Mouse (Mus musculus) urinary bladder, adult 18-20 months (tissue): ENCODE data around the gene Xirp1.

ENCODE experiments used
- DNase-seq, 2 experiments: peaks; one replicate each; pipeline ENCODE4 v3.0.0; 2022; ENCODE audit warnings: low spot score in 2 of 2, mixed read lengths in 2 of 2

Gene Xirp1

GRCm38 (mm10) chr9:119972166-119972565 lies 51.2 kb downstream of the Xirp1 start:
- DNase-seq = no peak

- peak in 1 of 2 experiments; percentile 70 for DNase-seq
Observed at GRCm38 (mm10) chr9:119970763-119971656, 52.4 kb downstream of the Xirp1 start.

GRCm38 (mm10) chr9:119970221-119970620 lies 53.2 kb downstream of the Xirp1 start:
- DNase-seq = peak; percentile 45 to 71

GRCm38 (mm10) chr9:119969811-119970210 lies 53.6 kb downstream of the Xirp1 start:
- no peak for DNase-seq

GRCm38 (mm10) chr9:119966221-119966910 lies 57.0 kb downstream of the Xirp1 start:
- no peak for DNase-seq

- DNase-seq = no peak
Observed at GRCm38 (mm10) chr9:119965186-119965585, 58.2 kb downstream of the Xirp1 start.

GRCm38 (mm10) chr9:119964206-119964605 lies 59.2 kb downstream of the Xirp1 start:
- DNase-seq = no peak
